Mouse (Mus musculus): Measurements from ENCODE around the gene Ttc28.

GRCm38 (mm10) chr5:111244061-111244460 is 364.5 kb downstream of the Ttc28 start:
- TF ChIP-seq CTCF (IDR thresholded peaks at IDR 0.05; ENCODE audit: low read depth) (no peak), EP300 (IDR thresholded peaks at IDR 0.05; ENCODE audit: low read depth) (no peak)
